Mouse (Mus musculus): Measurements from ENCODE around the gene Pxmp2. TPM values are rescaled to one million over a fixed set of nuclear protein-coding genes. Genes with fewer than 3 reads are reported as not detected.

Pxmp2 gene
- polyA plus RNA-seq, 1 experiment = 3.3 TPM

GRCm38 (mm10) chr5:110284536-110284935 is 1.4 kb downstream of the Pxmp2 start:
- H3K4me1 ChIP-seq (ENCODE audit: control insufficient read depth, insufficient read depth, low read length) = peaks cover 5% of the 10 kb centered on the region; the same call in 1 of the 2 replicates
- no peak overlapping the region for H3K27ac ChIP-seq (ENCODE audit: insufficient read depth, low read length)
- no peak overlapping the region for H3K4me3 ChIP-seq (ENCODE audit: insufficient read depth, low read length)
- no peak for TF ChIP-seq CTCF (IDR thresholded peaks at IDR 0.05; ENCODE audit: borderline replicate concordance, insufficient read depth, low read length)
- no peak for TF ChIP-seq POLR2A (IDR thresholded peaks at IDR 0.05; ENCODE audit: low read depth, low read length)

DNA sequence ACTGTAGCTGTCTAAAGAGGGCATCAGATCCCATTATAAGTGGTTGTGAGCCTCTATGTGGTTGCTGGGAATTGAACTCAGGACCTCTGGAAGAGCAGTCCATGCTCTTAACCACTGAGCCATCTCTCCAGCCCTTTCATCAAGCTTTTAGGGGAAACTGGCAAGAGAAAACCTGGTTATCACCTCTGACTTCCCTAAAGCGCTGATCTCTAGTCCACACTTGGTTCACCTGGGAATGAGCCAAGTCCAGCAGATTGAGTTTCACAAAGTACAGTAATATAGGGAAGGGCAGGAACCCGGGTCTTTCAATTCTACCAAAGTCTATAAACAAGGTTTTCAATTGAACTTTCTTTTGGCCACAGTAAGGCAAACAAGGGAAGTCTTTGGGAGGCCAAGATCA is 4.0 kb downstream of the Pxmp2 start:
- TF ChIP-seq POLR2A (IDR thresholded peaks at IDR 0.05; ENCODE audit: low read depth, low read length) = no peak
- no peak for TF ChIP-seq CTCF (IDR thresholded peaks at IDR 0.05; ENCODE audit: borderline replicate concordance, insufficient read depth, low read length)
- no peak overlapping the region for H3K27ac ChIP-seq (ENCODE audit: insufficient read depth, low read length)
- H3K4me1 ChIP-seq (ENCODE audit: control insufficient read depth, insufficient read depth, low read length) = peaks cover 3% of the 10 kb centered on the region; the same call in 1 of the 2 replicates
- H3K4me3 ChIP-seq (ENCODE audit: insufficient read depth, low read length) = no peak overlapping the region

- Histone ChIP-seq H3K27ac (ENCODE audit: insufficient read depth, low read length) (no peak overlapping the region), H3K4me1 (ENCODE audit: control insufficient read depth, insufficient read depth, low read length) (peaks cover 6% of the 10 kb centered on the region; the same call in 1 of the 2 replicates), H3K4me3 (ENCODE audit: insufficient read depth, low read length) (no peak overlapping the region)
- TF ChIP-seq CTCF (IDR thresholded peaks at IDR 0.05; ENCODE audit: borderline replicate concordance, insufficient read depth, low read length) (no peak), POLR2A (IDR thresholded peaks at IDR 0.05; ENCODE audit: low read depth, low read length) (no peak)
Measured at GRCm38 (mm10) chr5:110276910-110277309, 9.1 kb downstream of the Pxmp2 start.

GRCm38 (mm10) chr5:110276391-110276790 is 9.6 kb downstream of the Pxmp2 start:
- Histone ChIP-seq H3K4me1 (ENCODE audit: control insufficient read depth, insufficient read depth, low read length) (peaks cover 6% of the 10 kb centered on the region; the same call in 1 of the 2 replicates), H3K27ac (ENCODE audit: insufficient read depth, low read length) (no peak overlapping the region), H3K4me3 (ENCODE audit: insufficient read depth, low read length) (no peak overlapping the region)
- no peak for TF ChIP-seq CTCF (IDR thresholded peaks at IDR 0.05; ENCODE audit: borderline replicate concordance, insufficient read depth, low read length)
- no peak for TF ChIP-seq POLR2A (IDR thresholded peaks at IDR 0.05; ENCODE audit: low read depth, low read length)

GRCm38 (mm10) chr5:110274846-110275245 is 11.1 kb downstream of the Pxmp2 start:
- TF ChIP-seq CTCF (IDR thresholded peaks at IDR 0.05; ENCODE audit: borderline replicate concordance, insufficient read depth, low read length) (no peak), POLR2A (IDR thresholded peaks at IDR 0.05; ENCODE audit: low read depth, low read length) (no peak)
- H3K4me3 ChIP-seq (ENCODE audit: insufficient read depth, low read length) = no peak overlapping the region
- peaks cover 6% of the 10 kb centered on the region; the same call in 1 of the 2 replicates for H3K4me1 ChIP-seq (ENCODE audit: control insufficient read depth, insufficient read depth, low read length)
- peak overlapping the region; percentile 51; the same call in 1 of the 2 replicates for H3K27ac ChIP-seq (ENCODE audit: insufficient read depth, low read length)

DNA sequence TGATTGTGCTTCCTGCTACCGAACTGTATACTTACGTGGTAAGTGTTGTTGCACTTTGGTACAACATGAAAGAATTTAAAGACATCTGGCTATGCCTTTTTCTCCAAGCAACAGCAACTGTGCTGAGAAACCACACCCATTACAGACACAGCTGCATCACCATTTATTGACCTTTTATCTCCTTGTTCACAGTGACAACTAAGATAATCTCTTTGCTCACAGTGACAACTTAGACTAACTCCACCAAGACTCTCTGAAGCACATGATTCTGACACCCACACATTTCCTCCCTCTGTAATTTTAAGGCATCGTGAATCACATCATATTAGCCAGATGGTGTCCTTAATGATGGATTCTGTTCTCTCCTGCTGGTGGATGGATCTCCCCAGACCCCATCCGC is 11.8 kb downstream of the Pxmp2 start:
- Histone ChIP-seq H3K4me3 (ENCODE audit: insufficient read depth, low read length) (no peak overlapping the region), H3K27ac (ENCODE audit: insufficient read depth, low read length) (peak overlapping the region; percentile 51; the same call in 1 of the 2 replicates), H3K4me1 (ENCODE audit: control insufficient read depth, insufficient read depth, low read length) (peaks cover 6% of the 10 kb centered on the region; the same call in 1 of the 2 replicates)
- TF ChIP-seq CTCF (IDR thresholded peaks at IDR 0.05; ENCODE audit: borderline replicate concordance, insufficient read depth, low read length) (no peak), POLR2A (IDR thresholded peaks at IDR 0.05; ENCODE audit: low read depth, low read length) (no peak)

- Histone ChIP-seq H3K27ac (ENCODE audit: insufficient read depth, low read length) (no peak overlapping the region), H3K4me1 (ENCODE audit: control insufficient read depth, insufficient read depth, low read length) (peaks cover 6% of the 10 kb centered on the region; the same call in 1 of the 2 replicates), H3K4me3 (ENCODE audit: insufficient read depth, low read length) (no peak overlapping the region)
- TF ChIP-seq POLR2A (IDR thresholded peaks at IDR 0.05; ENCODE audit: low read depth, low read length) (no peak), CTCF (IDR thresholded peaks at IDR 0.05; ENCODE audit: borderline replicate concordance, insufficient read depth, low read length) (no peak)
Measured at GRCm38 (mm10) chr5:110270242-110270641, 15.7 kb downstream of the Pxmp2 start.

DNA sequence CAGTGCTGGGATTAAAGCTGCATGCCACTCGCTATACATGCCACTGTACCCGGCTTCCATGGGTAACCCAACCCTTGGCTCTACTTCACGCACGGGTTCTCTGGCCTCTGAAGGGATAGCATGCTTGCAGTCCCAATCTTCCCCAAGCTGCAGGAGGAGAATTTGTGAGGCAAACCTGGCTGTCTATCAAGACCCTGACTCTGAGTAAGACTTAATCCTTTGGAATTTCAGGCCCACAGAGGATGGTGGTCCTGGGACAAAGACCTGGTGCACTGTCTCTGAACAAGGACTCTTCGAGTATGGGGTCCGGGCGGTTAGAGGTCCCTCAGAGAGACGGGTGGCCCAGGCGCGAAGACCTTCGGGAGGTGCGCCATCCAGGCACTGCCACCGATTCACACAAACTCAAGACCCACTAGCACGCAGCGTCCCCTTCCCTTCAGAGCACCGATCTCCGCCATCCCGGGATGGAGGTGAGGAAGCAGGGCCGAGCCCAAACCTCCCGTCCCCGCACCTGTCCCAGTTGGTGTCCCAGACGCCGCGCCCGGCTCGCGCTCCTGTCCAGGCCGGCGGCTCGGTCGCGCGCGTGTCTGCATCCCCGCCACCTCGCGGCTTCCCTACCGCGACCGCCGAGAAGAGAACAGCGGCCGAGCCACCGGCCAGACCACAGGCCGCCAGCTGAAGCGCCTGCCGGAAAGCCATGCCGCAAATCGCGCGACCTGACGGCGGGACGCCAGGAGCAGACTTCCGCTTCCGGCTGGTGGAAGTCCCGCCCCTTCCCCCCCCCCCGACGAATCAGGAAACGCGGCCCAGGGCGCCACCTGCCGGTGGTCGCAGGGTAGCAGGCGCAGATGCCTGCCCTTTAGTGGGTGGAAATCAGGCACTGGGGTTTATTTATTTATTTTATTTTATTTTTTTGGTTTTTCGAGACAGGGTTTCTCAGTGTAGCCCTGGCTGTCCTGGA is 16.6 kb downstream of the Pxmp2 start, which contains the start of gene Pgam5:
Pgam5 (minus strand) TSS at position 773 of the 961 bp plus-strand sequence.
- TF ChIP-seq CTCF (IDR thresholded peaks at IDR 0.05; ENCODE audit: borderline replicate concordance, insufficient read depth, low read length) (peak; percentile 75; the same call in 1 of the 2 replicates), POLR2A (IDR thresholded peaks at IDR 0.05; ENCODE audit: low read depth, low read length) (peak; percentile 82)
- Histone ChIP-seq H3K4me3 (ENCODE audit: insufficient read depth, low read length) (peak within 1 kb of the TSS; percentile 91), H3K27ac (ENCODE audit: insufficient read depth, low read length) (no peak within 1 kb of the TSS), H3K4me1 (ENCODE audit: control insufficient read depth, insufficient read depth, low read length) (0 out of 2 replicates have a peak, but pooled peaks cover 1% of the 10 kb centered on the region)

DNA sequence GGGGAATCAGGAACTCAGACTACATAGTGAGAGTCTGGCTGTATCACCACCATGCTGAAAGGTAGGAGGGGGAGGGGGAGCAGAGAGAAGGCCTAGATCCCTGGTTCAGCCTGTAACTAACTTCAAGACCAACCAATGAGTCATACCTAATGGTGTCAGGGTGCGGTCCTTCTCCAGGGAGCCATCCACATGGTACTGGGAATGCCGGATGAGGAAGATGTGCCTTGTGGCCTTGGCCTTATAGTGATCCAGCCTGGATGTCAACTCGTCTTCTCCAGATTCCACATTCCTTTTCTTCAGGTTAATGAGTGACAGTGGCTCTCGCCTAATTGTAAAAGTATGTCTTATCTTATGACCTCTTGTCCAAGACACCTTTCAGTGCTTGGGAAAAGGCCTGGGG is 19.0 kb downstream of the Pxmp2 start:
- Histone ChIP-seq H3K4me1 (ENCODE audit: control insufficient read depth, insufficient read depth, low read length) (no peaks in the 10 kb centered on the region), H3K4me3 (ENCODE audit: insufficient read depth, low read length) (no peak overlapping the region), H3K27ac (ENCODE audit: insufficient read depth, low read length) (no peak overlapping the region)
- TF ChIP-seq POLR2A (IDR thresholded peaks at IDR 0.05; ENCODE audit: low read depth, low read length) = no peak
- no peak for TF ChIP-seq CTCF (IDR thresholded peaks at IDR 0.05; ENCODE audit: borderline replicate concordance, insufficient read depth, low read length)

- Histone ChIP-seq H3K27ac (ENCODE audit: insufficient read depth, low read length) (no peak overlapping the region), H3K4me1 (ENCODE audit: control insufficient read depth, insufficient read depth, low read length) (peaks cover 4% of the 10 kb centered on the region; the same call in 1 of the 2 replicates), H3K4me3 (ENCODE audit: insufficient read depth, low read length) (no peak overlapping the region)
- no peak for TF ChIP-seq POLR2A (IDR thresholded peaks at IDR 0.05; ENCODE audit: low read depth, low read length)
- no peak for TF ChIP-seq CTCF (IDR thresholded peaks at IDR 0.05; ENCODE audit: borderline replicate concordance, insufficient read depth, low read length)
Measured at GRCm38 (mm10) chr5:110244091-110244490, 41.9 kb downstream of the Pxmp2 start.

All from embryonic fibroblast, embryonic 13.5 days (primary cell).